Mouse (Mus musculus): ENCODE data around the gene Bclaf1. TPM values are rescaled to one million over a fixed set of nuclear protein-coding genes. Genes with fewer than 3 reads are reported as not detected.

Bclaf1 gene
- polyA plus RNA-seq, 1 experiment from 2014 or later = 170 TPM

GRCm38 (mm10) chr10:20380798-20381197 is 68.5 kb downstream of the Bclaf1 start:
- Histone ChIP-seq H3K36me3 (no peaks in the 10 kb centered on the region), H3K4me2 (replicated peaks) (no peak overlapping the region), H3K9me3 (no peaks in the 10 kb centered on the region), H3K27me3 (no peaks in the 10 kb centered on the region), H3K27ac (replicated peaks) (no peak overlapping the region), H3K9ac (replicated peaks) (no peak overlapping the region), H3K4me3 (no peak overlapping the region), H3K4me1 (peaks cover 7% of the 10 kb centered on the region; the same call in 1 of the 2 replicates)
- no peak for ATAC-seq (ENCODE audit: low FRiP score, low read depth)
- WGBS = 83% methylated on average over 3 of the region's 3 CpGs

GRCm38 (mm10) chr10:20381352-20381751 is 69.1 kb downstream of the Bclaf1 start:
- no peak overlapping the region for H3K27ac ChIP-seq (replicated peaks)
- no peaks in the 10 kb centered on the region for H3K9me3 ChIP-seq
- no peak overlapping the region for H3K9ac ChIP-seq (replicated peaks)
- no peaks in the 10 kb centered on the region for H3K36me3 ChIP-seq
- ATAC-seq (ENCODE audit: low FRiP score, low read depth) = no peak
- no peak overlapping the region for H3K4me2 ChIP-seq (replicated peaks)
- H3K27me3 ChIP-seq = no peaks in the 10 kb centered on the region
- 86% methylated on average over 3 of the region's 3 CpGs for WGBS
- no peak overlapping the region for H3K4me3 ChIP-seq
- H3K4me1 ChIP-seq = peaks cover 7% of the 10 kb centered on the region; the same call in 1 of the 2 replicates

- peak; percentile 60; the same call in 1 of the 2 replicates for ATAC-seq (ENCODE audit: low FRiP score, low read depth)
- H3K4me1 ChIP-seq = peaks cover 7% of the 10 kb centered on the region; the same call in 1 of the 2 replicates
- H3K27me3 ChIP-seq = no peaks in the 10 kb centered on the region
- H3K27ac ChIP-seq (replicated peaks) = no peak overlapping the region
- H3K9me3 ChIP-seq = no peaks in the 10 kb centered on the region
- H3K36me3 ChIP-seq = no peaks in the 10 kb centered on the region
- no peak overlapping the region for H3K4me2 ChIP-seq (replicated peaks)
- no peak overlapping the region for H3K9ac ChIP-seq (replicated peaks)
- H3K4me3 ChIP-seq = no peak overlapping the region
- 74% methylated on average over 6 of the region's 6 CpGs for WGBS
Measured at GRCm38 (mm10) chr10:20382807-20383419, 70.6 kb downstream of the Bclaf1 start.

GRCm38 (mm10) chr10:20390568-20390967 is 78.3 kb downstream of the Bclaf1 start:
- H3K27ac ChIP-seq (replicated peaks) = no peak overlapping the region
- no peak overlapping the region for H3K4me3 ChIP-seq
- ATAC-seq (ENCODE audit: low FRiP score, low read depth) = no peak
- no peaks in the 10 kb centered on the region for H3K36me3 ChIP-seq
- 60% methylated on average over 3 of the region's 3 CpGs for WGBS
- no peaks in the 10 kb centered on the region for H3K4me1 ChIP-seq
- no peak overlapping the region for H3K9ac ChIP-seq (replicated peaks)
- no peaks in the 10 kb centered on the region for H3K27me3 ChIP-seq
- H3K9me3 ChIP-seq = no peaks in the 10 kb centered on the region
- H3K4me2 ChIP-seq (replicated peaks) = no peak overlapping the region

Small RNA genes lying within 50 kb of the gene (microRNA-seq; reads per million reads assigned to microRNA genes)
- not detected for gene Mir6413

Other genes with a start within 250 kb of the Bclaf1 start
- gene Map7, start 164.0 kb upstream of the Bclaf1 start, polyA plus RNA-seq (2016; fragmentation: Nextera tagmentation; extraction: Ambion mirVana) = 4.5 and 5.5 TPM in 2 replicates
- 1.7 TPM in 2 replicates for gene Mtfr2, start 35.3 kb downstream of the Bclaf1 start, polyA plus RNA-seq (2016; fragmentation: Nextera tagmentation; extraction: Ambion mirVana)

All from midbrain, embryonic 12.5 days (tissue).